Mouse (Mus musculus): ENCODE data around the gene Fezf1. TPM values are rescaled to one million over a fixed set of nuclear protein-coding genes. Genes with fewer than 3 reads are reported as not detected.

Fezf1 gene
- not detected for total RNA-seq (2022)

DNA sequence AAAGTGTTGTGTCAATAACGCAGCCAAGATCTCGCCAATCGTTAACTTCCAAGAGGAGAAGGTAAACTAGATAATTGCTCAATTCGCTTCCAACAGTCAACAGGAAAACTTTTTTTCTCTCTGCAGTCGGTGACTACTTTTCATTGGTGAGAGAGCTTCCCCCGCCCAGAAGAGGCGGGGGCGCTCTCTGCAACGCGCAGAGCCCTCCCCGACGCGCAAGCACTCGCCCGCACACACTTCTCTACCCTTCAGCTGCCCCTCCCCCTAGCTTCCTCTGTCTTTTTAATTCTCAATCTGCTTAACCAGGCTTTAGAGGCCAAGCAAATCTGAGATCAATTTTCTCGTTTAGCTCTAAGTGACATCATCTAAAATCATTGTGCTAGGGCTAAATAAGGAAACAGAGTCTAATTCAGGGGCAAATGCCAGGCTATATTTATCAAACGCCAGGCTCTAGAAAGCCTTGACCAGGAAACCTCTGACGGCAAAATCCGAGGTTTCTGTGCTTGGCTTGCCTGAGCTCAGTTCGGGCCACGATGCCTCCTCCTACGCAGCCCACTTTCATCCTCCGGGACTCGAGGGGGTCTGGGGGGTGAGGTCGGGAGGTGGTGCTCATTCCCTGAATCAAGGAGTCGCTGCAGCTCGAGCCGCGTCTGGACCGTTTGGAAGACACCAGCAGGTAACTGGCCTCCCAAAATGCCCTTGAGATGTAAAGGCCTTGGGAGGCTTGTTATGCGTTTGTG is at the start of gene Fezf1:
Gene Fezf1, minus strand, starts transcription at position 50 of the 740 bp plus-strand sequence.
- DNase-seq (ENCODE audit: low spot score in 2 of 2), result no peak

DNA sequence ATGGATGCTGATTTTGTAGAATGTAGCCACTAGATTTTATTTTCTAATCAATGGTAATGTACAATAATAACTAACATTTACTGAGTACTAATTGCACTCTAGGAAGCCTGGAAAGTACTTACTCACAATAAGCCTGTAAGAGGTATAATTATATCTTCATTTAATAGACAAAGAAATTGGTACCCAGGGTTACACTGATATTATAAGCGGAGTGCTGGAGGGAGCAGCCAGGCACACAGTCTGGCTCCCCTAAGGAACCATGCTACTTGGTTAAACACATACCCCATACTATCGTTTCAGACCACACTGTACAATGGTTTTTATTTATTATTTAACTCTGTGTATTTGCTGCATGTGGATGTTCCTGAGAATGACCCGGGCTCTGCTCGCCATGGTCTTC is 46.5 kb upstream of the Fezf1 start:
- no peak for DNase-seq (ENCODE audit: low spot score in 2 of 2)

DNA sequence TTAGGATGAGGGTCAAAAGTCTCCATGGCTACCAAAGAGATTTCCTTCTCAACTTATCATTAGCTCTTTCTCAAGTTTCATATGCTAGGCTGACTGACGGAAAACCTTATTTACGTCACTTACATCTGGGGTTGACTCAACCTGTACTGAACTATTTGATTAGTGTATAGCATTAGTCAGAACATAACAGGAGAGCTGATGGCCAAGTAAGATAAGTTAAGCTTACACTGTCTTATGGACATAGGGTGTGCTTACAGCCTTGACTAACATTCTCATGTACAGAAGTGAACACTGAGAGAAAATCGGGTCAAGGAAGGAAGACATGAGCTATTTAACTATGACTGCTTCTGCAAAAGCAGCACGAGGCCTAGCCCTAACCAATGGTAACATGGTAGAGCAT is 40.6 kb upstream of the Fezf1 start:
- DNase-seq (ENCODE audit: low spot score in 2 of 2), result no peak

DNA sequence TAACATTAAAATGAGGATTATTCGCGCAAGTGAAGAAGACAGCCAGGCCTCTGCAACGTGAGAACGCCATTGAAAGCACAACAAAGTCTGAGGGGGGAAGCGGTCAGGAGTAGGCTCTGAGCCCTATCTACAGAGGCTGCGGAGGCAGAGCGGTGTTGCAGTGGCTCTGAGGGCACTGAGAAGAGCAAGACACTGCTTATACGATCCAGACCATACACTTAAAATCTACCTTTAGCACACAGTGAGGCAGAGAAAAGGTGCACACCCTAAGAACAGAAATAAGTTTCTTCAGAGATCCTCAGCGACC is 33.3 kb upstream of the Fezf1 start:
- DNase-seq (ENCODE audit: low spot score in 2 of 2), result no peak

DNA sequence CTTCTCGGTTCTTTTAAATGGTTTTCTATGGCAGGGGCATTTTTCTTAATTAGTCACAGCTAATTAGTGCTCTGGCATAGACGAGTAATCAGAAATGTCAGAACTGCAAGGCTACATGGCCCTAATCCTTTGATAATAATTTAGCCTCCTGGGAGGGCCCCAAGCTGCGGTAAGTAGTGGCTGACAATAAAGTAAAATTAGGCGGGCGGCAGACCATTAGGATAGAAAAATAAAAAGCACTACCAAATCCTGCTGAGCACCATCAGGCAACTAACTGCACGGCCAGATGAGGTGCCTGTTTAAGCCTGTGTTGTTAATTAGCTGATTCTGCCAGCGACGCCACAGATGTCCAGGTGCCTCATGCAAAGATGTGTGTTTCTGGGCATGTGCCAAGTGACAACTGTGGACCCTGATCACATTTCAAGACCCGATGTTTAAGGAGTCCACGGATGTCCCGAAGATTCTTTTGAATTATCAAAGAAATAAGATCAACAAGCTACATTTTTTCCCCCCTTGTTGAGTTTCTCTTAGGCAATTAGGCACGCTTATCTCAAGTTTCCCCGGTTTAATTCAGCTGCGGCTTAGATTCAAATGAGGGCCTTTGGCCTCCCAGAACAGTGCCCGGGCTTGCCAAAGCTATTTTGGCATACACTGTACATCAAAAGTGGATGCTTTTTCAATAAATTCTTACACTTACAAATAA is 32.8 kb upstream of the Fezf1 start:
- DNase-seq (ENCODE audit: low spot score in 2 of 2), result no peak

DNA sequence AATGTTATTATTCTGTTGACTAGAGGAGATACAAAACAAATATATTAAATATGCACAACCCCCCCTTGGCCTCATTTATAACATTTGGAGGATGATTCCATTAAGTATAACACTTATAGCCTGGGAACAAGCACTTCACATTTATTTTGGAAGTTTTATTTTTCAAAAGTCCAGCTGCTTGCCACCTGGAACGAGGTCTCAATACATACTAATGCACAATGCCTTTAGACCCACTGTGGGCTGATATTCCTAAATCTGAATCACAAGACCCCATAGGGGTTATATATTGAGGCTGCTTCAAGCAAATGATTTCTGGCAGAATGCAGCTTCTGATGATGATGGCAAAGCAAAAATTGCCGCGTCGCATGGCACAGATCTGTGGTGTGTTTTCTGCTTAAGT is 25.3 kb upstream of the Fezf1 start:
- DNase-seq (ENCODE audit: low spot score in 2 of 2), result no peak

DNA sequence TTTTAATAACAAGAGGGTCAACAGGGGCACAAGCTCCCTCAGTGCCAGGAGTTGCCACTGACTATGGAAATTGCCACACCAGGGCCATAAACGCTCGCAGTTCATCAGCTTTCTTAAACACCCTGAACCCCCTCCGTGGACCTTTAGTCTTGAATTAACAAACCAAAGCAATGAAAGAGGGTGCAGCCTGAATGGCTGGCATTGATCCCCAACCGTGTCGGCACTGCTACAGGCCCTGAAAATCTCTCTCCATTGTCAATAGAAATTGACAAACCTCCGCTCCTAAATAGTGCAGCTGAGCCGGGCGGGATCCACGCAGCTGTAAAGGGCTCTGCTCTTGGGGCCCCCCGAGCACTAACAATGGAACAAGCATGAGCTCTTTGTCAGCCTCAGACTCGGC is 24.8 kb upstream of the Fezf1 start:
- no peak for DNase-seq (ENCODE audit: low spot score in 2 of 2)

DNA sequence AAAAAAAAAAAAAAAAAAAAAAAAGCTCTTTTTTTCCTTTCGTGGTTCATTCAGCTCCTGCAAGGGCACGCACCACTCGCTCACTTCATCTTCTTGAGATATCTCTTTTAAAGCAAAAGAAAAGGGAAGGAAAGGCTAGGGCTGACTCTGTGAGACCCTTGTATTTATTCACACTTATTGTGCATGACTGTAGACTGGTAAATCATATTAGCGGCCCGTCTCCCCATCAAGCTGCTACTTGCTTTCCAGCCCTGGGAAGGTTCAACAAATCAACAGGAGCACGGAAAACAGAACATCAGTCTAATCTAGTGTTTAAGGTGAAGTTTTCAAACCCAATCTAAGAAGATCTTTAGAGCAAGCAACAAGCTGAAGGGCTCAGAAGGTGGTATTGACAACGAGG is 24.4 kb upstream of the Fezf1 start:
- no peak for DNase-seq (ENCODE audit: low spot score in 2 of 2)

DNA sequence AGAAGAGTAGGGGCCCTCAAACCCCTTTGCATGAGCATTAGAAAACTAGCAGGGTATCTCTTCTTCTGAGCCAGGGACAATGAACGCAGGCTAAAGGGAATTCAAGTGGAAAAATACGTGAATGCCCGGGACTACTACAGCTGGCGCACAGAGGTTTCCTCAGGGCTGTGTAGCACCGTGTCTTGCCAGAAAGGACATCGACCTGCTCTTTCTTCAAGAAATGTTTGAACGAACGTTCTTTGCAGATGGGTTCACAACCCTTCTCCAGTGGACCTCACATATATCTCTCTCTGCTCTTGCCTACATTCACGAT is 12.5 kb upstream of the Fezf1 start:
- DNase-seq (ENCODE audit: low spot score in 2 of 2), result no peak

DNA sequence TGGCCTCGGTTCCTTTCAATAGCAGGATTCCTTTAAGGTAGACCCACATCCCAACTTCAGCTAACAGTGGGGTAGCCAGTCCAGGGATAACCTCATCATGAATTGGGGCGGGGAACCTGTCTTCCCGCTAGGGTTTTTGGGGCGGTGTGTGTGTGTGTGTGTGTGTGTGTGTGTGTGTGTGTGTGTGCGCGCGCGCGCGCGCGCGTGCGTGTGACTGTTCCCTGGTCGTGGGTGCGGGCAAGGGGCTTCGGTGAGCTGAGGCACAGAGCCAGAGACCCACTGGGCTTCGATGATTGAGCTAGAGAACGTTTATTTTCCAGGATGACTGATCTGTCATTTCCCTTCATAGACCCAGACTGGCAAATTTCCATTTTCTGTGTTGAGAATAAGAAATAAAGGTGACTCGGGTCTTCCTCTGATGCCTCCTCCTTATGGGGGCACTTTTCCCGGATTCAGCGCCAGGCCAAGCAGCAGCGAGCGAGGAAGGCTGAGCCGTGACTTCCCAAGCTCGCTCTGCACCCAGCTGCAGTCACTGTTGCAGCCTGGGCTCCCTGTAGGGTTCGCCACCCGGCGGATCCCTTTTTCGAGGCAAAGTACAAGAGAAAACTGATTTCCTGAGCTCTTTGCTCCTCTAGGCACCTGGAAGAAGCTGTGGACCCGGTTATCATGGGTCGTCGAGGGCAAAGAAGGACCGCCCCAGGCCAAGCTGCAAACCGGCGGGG is 12.0 kb upstream of the Fezf1 start:
- DNase-seq (ENCODE audit: low spot score in 2 of 2), result no peak

DNA sequence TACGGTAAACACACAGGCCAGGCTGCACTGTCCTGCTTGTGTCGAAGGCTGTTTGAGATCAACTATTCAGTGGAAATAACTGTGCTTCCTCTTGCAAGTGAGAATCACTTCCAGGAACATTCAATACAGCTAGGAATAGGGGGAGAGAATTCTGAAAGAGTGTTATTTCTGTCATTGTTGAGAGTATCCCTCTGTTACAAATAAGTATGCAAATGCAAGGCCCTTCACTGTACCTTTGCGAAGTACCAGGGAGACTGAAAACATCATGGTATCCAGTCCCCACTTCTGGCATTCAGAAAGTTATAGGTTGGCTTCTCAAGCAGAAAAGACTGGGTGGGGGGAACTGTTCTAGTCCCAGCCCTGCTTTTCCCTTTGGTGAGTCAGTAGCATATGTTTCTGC is 9.8 kb upstream of the Fezf1 start:
- no peak for DNase-seq (ENCODE audit: low spot score in 2 of 2)

DNA sequence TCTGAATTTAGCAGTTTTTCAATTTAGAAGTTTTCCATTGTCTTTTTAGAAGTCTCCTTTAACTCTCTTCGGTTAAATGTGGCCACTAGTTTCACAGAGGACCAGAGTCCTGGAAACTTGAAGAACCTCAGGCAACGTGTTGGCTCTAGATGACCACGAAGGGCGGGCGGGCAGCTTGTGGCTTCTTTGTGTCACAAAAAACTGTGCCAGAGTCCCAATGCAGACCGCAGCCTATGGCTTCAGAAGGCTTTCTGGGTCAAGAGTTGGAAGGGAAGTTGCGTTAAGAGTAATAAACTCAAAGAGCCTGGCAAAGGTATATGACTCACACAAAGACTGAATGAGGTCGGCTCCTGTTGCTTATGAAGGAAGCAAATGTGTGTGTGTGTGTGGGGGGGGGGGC is 7.0 kb upstream of the Fezf1 start:
- DNase-seq (ENCODE audit: low spot score in 2 of 2), result no peak

DNA sequence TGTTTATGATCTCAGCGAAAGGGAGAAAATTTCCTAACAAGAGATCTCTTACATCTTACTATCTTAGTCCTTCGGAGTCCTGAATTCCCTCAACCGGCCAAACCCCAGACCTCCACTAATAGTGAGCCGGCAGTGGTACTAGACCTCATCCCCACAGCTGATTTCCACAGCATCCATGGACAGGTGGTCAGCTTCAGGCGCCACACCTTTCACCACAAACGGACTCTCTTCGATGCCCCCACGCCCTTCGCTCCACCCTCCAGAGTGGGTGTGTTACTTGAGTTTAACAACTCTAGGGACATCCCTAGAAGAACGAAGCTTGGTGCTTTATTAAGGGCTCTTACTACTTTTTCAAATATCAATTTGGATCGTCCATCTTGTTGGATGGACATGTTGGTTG is 6.5 kb upstream of the Fezf1 start:
- no peak for DNase-seq (ENCODE audit: low spot score in 2 of 2)

DNA sequence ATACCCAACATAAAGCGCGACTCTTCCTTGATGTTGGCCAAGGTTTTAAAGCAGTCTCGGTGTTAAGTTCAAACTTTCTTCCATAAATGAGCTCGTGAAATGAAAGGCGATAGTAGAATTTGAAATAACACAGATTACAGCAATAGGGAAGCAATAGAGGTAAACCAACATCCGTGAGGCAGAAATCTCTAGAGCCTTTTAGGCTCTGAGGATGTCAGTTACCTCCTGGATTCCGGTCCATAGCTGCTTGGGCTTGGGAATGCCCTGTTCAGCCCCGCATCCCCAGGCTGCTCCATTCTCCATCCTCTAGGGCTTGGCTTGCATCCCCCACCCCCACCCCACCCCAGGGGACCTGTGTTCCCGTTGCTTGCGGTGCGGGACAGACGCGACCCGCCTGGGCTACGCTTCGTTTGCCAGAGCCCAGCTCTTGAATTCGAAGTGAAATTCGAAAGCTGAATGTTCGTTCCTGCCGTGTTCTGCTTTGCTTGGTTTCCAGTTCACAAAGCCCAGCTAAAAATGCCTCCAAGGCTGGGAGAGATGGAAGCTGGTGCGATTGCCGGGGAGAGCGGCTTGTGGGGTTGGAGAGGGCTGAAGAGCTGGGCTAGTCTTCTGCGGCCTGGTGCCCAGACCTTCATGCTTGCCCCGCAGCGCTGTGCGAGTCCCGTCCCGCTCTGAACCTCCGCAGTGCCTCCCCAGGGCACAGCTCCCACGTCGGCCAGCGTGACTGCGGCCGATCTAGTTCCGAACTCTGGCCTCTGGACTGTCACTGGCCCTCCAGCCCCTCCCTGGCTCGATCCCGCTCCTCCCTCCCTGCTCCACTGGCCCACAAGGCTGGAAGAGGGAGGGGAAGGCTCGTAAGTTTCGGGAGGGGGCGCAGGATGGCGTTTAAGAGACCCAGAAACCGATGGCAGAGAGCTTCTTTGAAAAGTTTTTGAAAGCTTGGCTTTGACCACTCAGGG is 5.5 kb upstream of the Fezf1 start:
- DNase-seq (ENCODE audit: low spot score in 2 of 2), result no peak

DNA sequence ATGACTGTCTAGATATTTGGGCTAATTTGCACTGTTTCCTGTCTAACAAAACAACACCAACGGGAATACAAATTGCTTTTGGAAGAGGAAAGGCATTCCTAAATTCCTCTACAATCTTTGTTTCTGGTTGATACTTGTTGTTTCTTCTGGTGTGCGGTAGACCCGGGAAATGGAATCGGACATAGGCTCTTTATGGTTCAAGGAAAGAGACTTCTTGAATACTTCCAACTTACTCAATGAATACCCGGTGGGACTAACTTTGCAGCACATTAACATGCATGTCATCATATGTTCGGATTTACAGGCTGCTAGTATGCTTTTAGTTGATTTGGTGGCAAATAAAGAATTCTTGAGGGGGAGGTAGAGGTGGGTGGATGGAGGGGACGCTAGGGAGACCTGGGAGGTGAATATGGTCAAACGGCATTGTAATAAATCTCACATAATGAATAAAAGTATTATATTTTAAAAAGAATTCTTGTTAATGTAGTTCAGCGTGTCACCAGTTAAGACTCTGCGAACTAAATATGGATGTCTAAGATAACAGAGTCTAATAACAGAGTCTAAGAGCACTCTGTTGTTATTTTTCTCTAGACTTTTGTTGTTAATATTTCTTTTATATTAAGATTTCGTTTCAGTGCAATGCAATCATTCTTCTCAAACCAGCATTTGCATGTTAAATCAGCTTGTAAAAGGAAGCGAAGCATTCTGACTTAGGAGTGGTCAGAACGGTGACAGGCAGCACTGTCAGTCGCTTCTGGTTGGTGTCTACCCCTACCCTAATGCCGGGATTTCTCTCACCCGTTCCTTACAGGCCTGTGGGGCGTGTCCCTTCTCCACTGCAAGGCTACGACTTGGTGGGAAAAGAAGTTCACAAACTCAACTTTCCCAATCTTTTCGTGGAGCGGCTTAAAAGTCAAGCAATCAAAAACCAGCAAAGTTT is 4.3 kb upstream of the Fezf1 start:
- DNase-seq (ENCODE audit: low spot score in 2 of 2), result no peak

DNA sequence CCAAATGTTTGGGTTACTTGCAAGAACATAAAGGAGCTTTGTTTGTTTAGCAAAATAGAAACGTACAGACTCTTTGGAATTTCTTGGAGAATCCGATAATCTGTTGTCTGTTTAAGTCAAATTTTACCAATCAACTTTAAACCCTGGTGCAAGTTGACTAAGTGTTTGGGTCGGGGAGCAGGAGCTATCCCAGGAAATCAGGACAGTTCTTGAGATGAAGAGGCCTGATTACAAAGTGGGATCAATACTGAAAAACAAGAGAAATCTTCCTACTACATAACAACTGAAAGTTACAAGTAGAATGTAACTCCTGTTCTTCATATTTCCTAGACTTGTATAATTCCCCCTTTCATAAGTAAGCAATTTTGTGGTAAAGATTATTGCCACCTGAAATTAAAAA is 3.3 kb upstream of the Fezf1 start:
- DNase-seq (ENCODE audit: low spot score in 2 of 2), result no peak

DNA sequence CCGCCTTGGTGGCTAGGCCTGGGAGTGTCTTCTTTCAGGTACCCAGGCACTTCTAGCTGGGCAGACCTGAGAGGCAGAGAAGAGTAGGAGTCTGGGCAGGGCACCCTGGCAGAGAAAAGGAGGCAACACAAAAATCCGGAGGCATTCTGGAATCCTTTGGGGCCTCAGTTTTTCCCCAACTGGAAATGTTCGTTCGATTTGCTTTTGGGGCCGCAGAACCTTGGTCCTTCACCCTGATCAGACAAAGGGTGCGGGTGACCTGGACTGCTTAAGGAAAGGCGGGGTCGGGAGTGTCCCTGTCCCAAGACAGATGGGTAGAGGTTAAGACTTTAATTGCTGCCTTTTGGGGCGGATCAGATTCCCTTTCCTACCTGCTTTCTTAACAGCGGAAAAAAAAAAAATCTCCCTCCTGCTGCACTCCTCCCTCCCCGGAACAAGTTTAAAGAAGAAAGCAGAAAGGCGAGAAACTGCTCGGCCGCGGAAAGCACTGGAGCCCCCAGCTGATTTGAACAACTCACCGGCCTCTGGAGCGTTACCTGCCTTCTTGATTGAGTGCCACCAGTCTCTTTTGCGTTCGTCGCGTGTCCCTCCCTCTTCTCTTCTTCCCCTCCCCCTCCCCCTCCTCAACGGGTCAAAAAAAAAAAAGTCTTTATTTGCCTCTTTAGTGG is 2.3 kb upstream of the Fezf1 start:
- DNase-seq (ENCODE audit: low spot score in 2 of 2), result no peak

DNA sequence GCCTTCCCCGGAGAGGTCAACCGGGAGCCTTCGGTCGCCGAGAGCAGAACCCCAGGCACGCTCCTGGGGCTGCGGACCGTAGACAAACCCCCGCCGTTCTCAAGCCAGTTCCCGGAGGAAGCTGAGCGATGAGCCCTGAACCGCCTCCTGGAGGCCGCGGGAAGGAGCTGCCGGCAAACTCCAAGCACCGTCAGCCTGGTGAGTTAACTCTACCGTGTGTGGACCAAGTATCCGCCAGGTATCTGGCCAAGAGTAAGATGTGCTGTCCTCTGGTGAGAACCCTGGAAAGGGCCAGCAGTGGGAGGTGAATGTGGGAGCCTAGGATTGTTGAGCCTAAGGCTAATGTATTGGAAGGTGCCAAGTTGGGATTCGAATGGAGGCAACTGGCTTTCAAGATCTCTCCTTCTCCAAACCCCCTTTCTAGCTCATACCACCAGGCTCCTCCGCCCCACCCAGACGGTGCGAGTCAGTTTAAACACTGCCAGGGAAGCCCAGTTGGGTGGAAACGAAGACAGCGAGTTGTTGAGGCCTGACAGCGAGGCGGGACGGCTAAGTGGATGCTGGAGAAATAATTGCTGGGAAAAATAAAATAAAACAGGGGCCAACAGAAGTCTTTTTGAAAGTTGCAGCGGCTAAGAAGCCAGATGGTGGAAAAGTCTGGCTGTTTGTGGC is 1.6 kb upstream of the Fezf1 start:
- DNase-seq (ENCODE audit: low spot score in 2 of 2), result no peak

DNA sequence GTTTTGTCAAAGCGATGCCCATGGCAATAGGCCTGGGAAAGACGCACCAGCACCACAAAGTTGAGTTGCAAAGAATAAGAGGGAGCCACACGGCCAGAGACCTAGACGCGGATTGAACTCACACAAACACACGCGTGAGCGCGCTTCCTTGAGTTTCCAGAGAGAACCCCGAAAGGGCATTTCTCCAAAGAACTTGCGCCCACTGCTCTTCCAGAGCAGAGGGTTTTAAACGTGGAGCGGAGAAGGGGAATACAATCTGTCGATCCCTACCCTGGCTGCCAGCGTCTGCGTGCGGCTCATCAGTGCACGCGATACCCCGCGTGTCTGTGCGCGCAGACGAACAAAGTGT is 865 bp upstream of the Fezf1 start:
- no peak for DNase-seq (ENCODE audit: low spot score in 2 of 2)

Measured in gastrocnemius, adult 8-10 months (tissue).